Mouse (Mus musculus) bone marrow macrophage, adult 2 months (primary cell): ENCODE data around the gene Ccm2l. TPM values are rescaled to one million over a fixed set of nuclear protein-coding genes. Genes with fewer than 3 reads are reported as not detected.

Experiments
- H3K27ac ChIP-seq: 2 replicates; pipeline ENCODE4 v1.5.1; 2012; ENCODE audit warnings: low read depth, low read length; ENCODE audit not compliant: insufficient read depth
- H3K4me1 ChIP-seq: 2 replicates; pipeline ENCODE4 v1.6.1; 2012; ENCODE audit warnings: low read length; ENCODE audit not compliant: control insufficient read depth, insufficient read depth
- H3K4me3 ChIP-seq: 2 replicates; pipeline ENCODE4 v1.5.1; 2012; ENCODE audit warnings: mild to moderate bottlenecking, low read length, moderate library complexity; ENCODE audit not compliant: insufficient read depth
- CTCF ChIP-seq: IDR thresholded peaks from 2 replicates; pipeline ENCODE4 v1.5.1; 2012; ENCODE audit warnings: low read depth, mild to moderate bottlenecking, low read length, moderate library complexity
- POLR2A ChIP-seq: IDR thresholded peaks from 2 replicates; pipeline ENCODE4 v1.6.1; 2012; ENCODE audit warnings: mild to moderate bottlenecking, low read depth, low read length, borderline replicate concordance
- polyA plus RNA-seq: library from polyadenylated mRNA; stranded (reverse); fragments of >200 nt; gene quantifications from 2 replicates; pipeline ENCODE4 v1.2.4, GENCODE M21; 2012; ENCODE audit not compliant: missing spikeins, insufficient read depth, insufficient read length

Gene Ccm2l
- polyA plus RNA-seq, 1 experiment = not detected

GRCm38 (mm10) chr2:153120126-153120525, 54.4 kb downstream of the Ccm2l start:
- Histone ChIP-seq H3K4me1 (peaks cover 51% of the 10 kb centered on the region), H3K27ac (peak overlapping the region; percentile 73)

DNA sequence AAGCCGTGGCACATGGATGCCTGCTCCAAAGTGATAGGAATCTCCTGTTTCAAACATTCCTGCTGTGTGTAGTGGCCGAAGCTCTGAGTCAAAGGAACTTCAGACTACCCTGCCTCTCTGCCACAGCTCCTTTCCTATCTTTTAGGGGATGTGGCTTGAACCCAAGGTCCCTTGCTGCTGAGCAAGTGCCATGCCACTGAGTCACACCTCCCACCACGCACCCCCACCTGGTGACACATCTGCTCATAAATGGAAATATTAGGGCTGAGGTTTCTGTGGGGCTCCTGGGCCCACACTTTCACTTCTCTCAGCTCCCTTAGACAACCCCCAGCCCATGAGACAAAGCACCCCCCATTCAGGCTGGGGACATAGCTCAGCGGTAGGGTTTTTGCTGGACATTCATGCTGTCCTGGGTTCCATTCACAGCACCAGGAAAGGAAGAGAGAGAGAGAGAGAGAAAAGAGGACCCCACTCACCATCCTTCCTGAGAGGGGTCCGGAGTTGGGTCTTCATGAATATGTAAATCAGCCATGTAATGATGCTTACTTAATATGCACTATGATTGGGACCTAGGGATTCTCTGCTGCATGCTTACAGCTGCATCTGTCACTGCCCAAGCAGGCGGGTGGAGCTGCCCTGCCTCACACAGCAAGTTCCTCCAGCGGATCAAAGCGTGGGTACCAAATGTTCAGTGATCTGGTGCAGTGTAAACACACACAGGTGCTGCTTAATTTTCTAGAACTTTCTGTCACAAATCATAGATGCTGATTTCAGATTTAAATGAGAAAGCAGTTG, 56.3 kb downstream of the Ccm2l start:
- no peak for TF ChIP-seq POLR2A
- no peak for TF ChIP-seq CTCF
- Histone ChIP-seq H3K4me3 (no peak overlapping the region), H3K4me1 (peaks cover 35% of the 10 kb centered on the region), H3K27ac (no peak overlapping the region)

More at GRCm38 (mm10) chr2:153120126-153120525, 54.4 kb downstream of the Ccm2l start:
- TF ChIP-seq POLR2A (no peak), CTCF (no peak)
- no peak overlapping the region for H3K4me3 ChIP-seq

- Histone ChIP-seq H3K4me1 (peaks cover 35% of the 10 kb centered on the region), H3K27ac (peak overlapping the region; percentile 69), H3K4me3 (no peak overlapping the region)
- TF ChIP-seq POLR2A = no peak
- no peak for TF ChIP-seq CTCF
These were observed 56.9 kb downstream of the Ccm2l start for GRCm38 (mm10) chr2:153122701-153123100.

DNA sequence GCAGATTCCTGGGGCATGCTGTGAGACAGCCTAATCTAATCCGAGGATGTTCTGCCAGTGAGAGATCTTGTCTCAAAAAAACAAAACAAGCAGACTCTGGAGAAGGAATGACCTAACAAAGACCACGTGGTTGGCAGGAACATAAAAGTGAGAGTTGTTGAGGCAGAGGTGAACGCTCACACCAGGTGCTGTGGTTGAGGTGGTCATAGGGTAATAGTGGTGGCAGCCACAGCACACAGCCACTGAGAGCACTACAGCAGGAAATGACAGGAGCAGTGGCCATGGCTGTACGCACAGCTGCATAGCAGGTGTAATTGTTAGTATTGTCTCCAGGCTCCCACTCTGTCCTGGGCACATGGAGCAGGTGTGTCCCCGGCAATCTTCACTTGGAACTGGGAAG, 60.1 kb downstream of the Ccm2l start:
- TF ChIP-seq CTCF (no peak), POLR2A (no peak)
- no peak overlapping the region for H3K27ac ChIP-seq
- no peak overlapping the region for H3K4me3 ChIP-seq
- peaks cover 21% of the 10 kb centered on the region for H3K4me1 ChIP-seq

DNA sequence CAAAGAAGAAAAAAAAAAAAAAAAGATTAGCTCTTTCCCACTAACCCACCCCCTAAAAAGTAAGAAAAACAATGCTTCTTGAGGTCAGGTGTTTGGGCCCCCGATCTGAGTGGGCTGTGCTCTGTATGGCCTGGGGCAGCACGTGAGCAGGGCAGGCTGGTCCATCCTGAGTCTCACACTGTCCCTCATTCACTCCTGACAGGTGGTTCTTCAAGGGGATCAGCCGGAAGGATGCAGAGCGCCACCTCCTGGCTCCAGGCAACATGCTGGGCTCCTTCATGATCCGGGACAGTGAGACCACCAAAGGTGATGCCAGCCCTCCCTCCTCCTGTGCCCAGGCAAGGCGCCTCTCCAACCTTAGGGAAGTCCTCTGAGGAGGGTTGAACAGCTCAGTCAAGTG, 65.3 kb downstream of the Ccm2l start:
- Histone ChIP-seq H3K4me3 (no peak overlapping the region), H3K27ac (no peak overlapping the region), H3K4me1 (no peaks in the 10 kb centered on the region)
- TF ChIP-seq CTCF (peak; percentile 69), POLR2A (no peak)

Other genes with a start within 250 kb of the Ccm2l start
- gene Bcl2l1, start 234.2 kb upstream of the Ccm2l start, polyA plus RNA-seq = 29.0 and 30.8 TPM in 2 replicates
- 35.1 and 38.3 TPM in 2 replicates for gene Tpx2, start 218.0 kb upstream of the Ccm2l start, polyA plus RNA-seq
- not detected in 2 replicates for gene Mylk2, start 154.6 kb upstream of the Ccm2l start, polyA plus RNA-seq
- not detected in 2 replicates for gene Foxs1, start 132.7 kb upstream of the Ccm2l start, polyA plus RNA-seq
- gene Dusp15, start 114.3 kb upstream of the Ccm2l start, polyA plus RNA-seq = not detected in 2 replicates
- not detected in 2 replicates for gene Ttll9, start 103.5 kb upstream of the Ccm2l start, polyA plus RNA-seq
- gene Pdrg1, start 50.5 kb upstream of the Ccm2l start, polyA plus RNA-seq = 52.8 and 79.8 TPM in 2 replicates
- not detected in 2 replicates for gene Xkr7, start 34.1 kb upstream of the Ccm2l start, polyA plus RNA-seq
- gene Hck, start 42.5 kb downstream of the Ccm2l start, polyA plus RNA-seq = 128 and 146 TPM in 2 replicates
- gene Tm9sf4, start 95.3 kb downstream of the Ccm2l start, polyA plus RNA-seq = 68.7 and 73.5 TPM in 2 replicates
- gene Tspyl3, start 159.5 kb downstream of the Ccm2l start, polyA plus RNA-seq = 10.2 and 10.6 TPM in 2 replicates
- gene Plagl2, start 175.5 kb downstream of the Ccm2l start, polyA plus RNA-seq = 45.0 and 48.5 TPM in 2 replicates
- gene Pofut1, start 175.6 kb downstream of the Ccm2l start, polyA plus RNA-seq = 27.5 and 28.0 TPM in 2 replicates
- 33.0 and 38.6 TPM in 2 replicates for gene Kif3b, start 225.5 kb downstream of the Ccm2l start, polyA plus RNA-seq